Mouse (Mus musculus) yolk sac, embryonic 10.5 days (tissue): ENCODE measurements around the gene Pnpla7.
"Not testable (repeated sequence)": the region's sequence is repeated elsewhere in the genome, so short reads cannot be mapped to it uniquely, and the experiment has no call there.

ENCODE experiments used
- DNase-seq: peaks from one replicate; pipeline ENCODE4 v3.0.0-alpha.2; 2017; ENCODE audit warnings: low spot score

The Pnpla7 gene

DNA sequence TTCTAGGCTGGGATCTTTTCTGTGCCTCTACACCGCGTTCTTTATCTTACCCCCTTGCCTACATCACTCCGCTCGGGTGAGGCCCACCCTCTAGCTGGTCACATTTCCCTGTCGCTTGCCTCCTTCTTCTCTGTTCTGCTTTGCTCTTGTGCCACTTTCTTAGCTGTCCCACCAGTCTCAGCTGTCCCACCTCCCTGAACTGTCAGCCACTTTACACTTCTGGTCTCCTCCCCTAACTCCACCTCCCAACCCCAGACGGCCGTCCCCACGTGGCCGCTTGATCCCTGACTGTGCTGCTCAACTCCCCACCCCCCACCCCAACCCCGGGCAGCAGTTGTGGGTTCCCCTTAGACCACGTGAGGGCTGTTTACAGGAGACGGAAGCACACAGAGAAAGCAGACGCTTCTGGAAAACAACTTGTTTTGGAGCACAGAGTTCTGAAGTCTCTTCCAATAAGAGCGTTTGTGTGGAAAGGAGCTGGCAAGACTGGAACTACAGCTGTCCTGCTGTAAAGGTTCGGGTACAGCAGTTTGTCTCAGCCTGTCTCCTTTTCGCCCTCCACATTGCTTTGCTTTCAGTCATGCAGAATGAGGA lies at the start of gene Pnpla7:
Gene Pnpla7, plus strand, starts transcription at position 330 of the 594 bp plus-strand sequence.
- peak; percentile 89 for DNase-seq

DNA sequence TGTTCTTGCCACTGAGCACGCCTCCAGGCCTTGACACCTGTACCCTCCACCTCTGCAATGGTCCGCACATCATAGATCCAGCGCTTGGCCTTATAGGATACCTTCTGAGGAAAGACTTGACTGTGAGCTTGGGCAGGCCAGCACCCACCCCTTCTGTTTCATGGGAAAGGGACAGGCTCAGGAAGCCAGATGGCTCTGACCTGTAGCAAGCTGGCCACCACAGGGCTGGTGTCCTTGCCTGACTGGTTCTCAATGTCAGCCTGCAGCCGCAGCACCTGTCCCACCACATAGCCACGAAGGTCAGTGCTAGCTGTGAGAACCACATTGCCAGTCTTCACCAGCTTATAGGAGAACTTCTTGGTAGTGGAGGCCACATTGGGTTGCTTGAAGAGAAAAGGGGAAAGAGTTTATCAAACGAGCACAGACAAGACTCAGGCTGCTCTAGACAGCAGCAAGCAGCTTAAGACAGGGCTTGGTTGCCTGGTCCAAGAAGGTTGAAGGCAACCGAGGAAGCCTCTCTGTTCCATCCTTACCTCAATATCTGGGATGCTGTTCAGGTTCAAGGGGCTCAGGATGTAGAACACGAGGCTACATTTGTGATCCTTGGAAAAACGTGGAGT lies 49.4 kb upstream of the Pnpla7 start:
- no peak for DNase-seq

DNA sequence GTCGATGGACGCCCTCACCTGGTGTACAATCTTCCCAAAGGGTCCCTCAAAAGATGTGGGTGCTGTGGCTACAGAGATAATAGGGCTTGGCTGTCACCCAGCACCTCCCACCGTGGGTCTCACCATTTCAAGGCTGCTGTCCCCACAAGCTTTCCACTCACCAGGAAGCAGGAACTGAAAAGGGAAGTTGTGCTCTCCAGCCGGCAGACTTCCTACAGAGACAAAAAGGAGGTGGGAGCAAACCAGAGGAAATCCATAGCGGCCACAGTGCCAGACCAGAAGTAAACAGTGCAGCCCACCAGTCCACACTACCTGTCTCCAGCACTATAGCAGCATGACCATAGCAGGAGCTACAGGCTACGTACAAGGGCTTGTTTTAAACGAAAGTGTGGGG lies 48.9 kb upstream of the Pnpla7 start:
- DNase-seq, result no peak

DNA sequence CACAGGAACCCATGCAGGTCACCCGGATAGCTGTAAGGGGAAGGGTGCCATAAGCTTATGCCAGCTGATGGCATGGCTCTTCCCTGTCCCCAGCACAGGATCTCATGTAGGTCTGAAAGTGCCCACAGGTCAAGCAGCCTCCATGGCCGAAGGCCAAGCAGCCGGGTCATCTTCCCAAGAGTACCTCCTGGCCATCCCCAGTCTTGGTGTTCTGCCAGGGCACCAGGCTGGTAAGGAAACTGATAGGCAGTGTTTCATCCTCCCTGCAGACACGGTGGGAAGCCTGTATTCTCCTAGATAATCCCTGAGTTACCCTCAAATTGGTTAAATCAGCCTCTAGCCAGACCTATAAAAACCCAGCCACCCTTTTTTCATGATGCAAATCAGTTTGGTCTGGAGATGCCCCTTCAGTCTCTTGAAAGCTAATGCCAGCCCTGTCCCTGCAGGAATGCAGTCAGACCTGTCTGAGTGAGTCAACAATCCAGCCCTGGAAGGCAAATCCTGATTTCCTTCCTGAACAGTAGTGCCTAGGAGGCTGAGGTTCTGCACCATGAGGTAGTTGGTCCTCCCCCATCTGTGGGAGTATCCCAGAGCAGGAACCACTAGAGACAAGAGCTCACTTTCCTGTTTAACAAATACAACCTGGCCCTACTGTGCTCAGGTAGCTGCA lies 47.9 kb upstream of the Pnpla7 start:
- no peak for DNase-seq

DNA sequence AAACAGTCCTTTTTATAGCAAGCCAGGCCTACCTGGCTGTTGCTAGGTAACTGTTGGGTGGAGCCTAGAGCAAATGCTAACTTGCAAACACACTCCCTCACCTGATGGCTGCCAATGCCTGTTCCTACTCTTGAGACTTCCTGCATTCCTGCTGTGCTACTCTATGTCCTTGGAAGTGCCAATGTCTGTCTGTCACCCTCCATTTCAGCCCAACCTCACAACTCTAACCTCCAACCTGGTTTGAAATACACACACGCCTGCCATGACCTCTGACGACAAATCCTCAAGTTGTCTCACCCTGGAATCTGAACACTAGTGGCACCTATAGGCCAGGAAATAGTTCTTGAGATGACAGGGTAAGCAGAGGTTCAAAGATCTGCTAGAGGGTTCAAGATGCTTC lies 46.7 kb upstream of the Pnpla7 start:
- no peak for DNase-seq

DNA sequence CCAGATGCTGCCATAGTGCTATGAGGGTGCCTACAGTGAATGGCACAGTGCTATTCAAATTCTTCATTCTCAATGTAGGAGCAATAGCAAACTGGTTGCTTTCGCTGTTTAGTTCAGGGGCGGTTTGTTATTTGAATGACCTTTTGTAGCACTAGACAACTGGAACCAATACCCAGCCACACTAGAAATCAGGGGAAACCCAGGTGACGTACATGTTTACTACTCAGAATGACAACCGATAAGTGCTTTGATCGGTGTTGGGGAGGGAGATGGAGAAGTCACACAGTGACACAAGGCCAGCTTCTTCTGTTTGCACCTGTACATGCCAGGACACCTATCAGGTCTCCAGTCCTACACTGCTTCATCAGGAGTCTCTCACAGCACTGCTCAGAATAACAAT lies 46.2 kb upstream of the Pnpla7 start:
- no peak for DNase-seq

DNA sequence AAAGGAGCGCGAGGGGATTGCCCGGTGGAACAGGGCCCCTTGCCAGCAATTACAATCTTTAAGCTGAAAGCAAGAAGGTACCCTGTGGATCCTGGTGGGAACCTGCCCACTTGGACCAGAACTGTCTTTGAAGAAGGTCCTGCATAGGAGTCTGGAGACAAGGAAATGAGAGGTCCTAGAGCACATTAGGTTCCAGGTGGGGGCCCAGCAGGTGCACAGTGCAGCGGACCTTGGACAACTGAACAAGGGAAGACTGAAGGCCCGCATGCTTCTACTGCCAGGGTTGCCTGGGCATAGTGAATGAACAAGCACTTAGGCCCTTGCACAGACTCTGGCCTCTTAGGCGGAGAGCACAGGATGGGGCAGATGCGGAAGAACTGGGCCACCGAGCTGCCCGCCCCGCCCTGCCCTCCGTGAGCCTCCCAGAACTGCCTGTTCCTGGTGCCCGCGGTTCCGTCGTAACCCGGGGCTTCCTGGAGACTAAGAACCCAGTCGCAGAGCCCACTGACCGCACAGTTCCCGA lies 41.3 kb upstream of the Pnpla7 start:
- no peak for DNase-seq

DNA sequence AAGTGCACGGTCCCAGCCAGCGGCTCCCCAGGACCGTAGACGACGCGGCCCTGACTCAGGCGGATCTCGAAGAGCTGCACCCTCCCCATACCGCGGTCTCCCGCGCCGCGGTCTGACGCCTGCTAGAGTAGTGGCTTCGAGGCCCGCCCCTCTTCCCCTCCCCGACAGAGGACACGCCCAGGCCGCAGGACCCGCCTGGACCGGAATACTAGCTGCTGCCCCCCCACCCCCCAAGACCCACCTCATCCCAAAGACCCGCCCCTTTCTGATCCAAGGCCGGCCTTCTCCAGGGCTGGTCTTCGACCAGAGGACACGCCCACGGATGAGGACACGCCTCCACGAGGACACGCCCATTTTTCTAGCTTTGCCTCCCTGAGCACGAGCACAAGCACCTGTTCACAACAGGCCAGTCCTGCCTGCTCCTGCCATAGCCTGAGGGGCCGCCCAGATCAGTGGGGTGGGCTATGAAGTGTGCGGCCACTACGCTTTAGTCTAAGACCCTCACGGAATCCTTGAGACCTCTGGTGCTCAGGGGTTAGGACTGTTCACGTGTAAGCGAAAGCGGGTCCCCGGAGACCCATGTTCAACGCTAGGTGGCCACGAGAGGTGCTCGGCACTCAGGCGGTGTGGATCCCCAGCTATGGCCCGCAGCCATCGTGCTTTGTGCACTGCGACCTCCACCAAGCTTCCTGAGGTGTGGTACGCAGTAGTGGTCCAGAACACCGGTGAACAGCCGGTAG lies 40.6 kb upstream of the Pnpla7 start, which contains the start of gene Arrdc1:
Gene Arrdc1, minus strand, starts transcription at position 196 of the 740 bp plus-strand sequence.
- DNase-seq, result peak; percentile 98

DNA sequence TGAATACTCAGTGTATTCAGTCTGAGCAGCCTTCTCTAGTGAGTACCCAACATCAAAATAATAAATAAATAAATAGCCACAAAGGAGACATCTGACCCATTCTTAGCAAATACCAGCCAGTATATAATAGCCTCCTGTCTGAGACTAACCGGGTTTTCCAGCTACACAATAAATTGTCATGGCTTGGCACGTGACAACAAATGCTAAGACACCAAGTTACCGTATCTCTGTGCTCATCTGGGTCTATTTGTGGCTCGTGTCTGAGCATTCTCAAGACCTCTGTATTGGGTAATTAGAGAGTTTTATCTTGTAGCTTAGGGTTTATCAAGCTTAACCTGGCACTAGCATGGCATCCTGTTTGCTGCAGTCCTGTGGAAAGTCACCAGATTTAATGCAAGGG lies 33.7 kb upstream of the Pnpla7 start:
- DNase-seq, result no peak

DNA sequence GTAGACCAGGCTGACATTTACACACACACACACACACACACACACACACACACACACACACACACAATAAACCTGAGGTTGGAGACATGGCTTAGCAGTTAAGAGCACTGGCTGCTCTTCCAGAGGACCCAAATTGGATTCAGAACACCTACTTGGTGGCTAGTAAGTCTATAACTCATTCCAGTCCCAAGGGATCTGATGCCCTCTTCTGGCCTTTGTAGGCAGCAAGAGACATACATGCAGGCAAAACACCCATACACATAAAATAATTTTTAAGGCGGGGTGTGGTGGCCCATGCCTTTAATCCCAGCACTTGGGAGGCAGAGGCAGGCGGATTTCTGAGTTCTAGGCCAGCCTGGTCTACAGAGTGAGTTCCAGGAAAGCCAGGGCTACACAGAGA lies 31.5 kb upstream of the Pnpla7 start:
- peak; percentile 14 for DNase-seq

DNA sequence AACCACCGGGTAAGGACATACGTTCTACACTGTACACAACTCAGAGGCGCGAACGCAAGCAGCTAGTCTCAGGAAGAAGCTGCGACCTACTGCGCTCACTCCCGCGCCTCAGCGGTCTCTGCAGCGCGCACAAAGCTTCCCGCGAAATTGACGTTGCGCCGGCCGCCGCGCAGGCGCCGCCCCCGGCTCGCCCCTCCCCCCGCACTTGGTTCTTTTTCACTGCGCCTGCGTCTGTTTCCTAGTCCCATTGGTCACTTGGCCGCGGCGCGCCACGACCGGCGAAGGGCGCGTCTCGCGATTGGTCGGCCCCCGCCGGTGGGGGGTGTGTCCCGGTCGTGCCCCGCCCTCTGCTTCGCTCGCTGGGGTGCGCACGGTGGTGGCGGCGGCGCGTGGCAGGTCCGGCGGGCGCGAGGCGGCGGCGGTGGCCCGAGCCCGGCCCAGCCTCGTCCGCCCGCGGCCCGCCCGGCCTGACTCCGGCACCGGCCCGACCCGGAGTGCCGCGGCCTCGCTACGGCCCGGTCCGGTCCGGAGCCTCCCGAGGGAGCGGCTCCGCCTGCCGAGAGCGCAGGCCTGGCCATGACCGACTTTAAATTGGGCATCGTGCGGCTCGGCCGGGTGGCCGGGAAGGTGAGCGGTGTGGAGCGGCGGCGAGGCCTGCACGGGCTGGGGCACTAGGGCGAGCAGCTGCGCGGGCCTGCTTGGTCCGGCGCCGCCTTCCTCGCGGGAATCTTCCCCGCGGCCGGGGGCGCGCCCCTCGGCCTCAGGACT lies 26.2 kb upstream of the Pnpla7 start, which contains the start of gene Zmynd19:
Gene Zmynd19, plus strand, starts transcription at position 372 of the 768 bp plus-strand sequence.
- DNase-seq, result peak; percentile 96

DNA sequence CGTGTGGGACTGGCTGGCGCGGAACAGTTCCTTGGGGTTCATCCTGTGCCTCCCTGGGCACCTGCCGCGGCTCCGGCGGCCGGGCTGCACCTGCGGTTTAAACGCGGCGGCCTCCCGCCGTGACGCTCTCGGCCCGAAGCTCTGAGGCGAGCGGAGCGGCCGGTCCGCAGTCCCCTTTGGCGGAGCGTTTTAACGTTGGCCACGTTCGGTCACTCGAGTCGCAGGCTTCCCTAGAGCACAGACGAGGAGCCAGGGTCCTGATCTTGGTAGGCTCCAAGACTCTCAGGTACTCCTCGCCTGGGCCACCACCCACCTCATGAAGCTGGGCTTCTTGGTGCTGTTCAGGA lies 25.7 kb upstream of the Pnpla7 start:
- no peak for DNase-seq

DNA sequence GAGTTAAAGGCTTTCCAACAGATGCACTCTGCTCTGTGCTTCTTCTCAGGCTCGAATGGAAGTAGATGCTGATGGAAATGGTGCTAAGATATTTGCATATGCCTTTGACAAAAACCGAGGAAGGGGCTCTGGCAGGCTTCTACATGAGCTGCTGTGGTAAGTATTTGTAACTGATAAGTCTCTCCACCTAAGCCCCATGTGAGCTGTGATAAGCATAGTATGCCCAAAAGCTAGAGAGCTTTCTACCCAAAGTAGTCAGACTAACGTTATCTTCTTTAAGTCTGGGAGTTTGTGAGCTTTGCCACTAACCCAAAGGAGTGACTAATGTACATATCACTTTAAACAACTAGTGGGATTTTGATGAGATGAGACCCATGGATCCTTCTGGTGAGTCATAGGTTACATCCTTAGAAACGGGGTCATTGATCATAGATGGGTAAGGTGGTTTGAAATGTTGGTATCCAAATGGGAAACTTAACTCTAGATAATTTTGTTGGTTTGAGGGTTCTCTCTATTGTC lies 23.2 kb upstream of the Pnpla7 start:
- no peak for DNase-seq

DNA sequence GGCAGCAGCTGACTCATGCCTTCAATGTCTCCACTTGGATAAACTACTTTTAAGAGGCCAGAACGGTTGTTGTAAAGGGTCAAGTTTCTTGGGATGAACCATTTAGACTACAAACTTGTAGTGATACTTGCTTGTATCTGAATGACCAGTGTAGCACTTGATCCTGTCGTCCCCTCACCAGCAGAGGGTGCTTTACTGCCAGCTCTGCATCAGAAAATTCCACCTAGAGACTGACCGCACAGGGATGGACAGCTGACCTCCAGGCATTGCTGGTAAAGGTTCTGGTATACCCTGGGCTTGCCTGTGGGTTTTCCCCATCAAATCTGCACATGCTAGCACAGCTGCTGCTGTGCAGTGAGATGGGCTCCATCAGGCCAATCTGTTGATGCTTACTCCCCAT lies 14.9 kb upstream of the Pnpla7 start:
- peak; percentile 40 for DNase-seq

DNA sequence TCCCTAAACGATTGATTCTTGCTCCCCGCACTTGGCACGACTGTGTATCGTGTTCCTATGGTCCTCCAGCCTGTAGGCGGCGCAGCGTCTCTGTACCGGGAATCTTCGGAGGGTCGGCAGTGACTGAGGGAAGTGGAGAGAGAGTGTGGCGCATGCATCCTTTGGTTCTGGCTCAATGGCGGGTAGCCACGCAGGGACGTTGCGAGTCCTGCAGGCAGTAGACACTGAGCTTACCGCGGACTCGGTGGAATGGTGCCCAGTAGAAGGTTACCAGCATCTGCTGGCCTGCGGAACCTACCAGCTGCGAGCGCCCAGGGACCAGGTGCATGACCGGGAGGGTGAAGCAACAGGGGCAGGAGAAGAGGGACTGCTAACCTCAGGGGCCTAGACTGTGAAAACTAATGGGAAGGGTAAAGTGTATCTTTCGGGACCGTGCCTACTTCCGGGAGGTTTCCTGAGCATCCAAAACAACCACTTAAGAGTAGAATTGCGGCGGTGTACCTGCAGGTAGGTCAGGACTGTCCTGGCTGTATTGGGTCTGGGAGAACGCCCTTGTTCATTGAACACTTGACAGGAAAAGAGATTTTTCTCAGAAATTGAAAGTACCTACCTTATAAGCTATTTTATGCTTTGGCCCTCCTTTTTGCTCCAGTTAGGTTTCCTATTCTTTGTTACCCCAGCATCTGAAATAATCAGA lies 13.4 kb upstream of the Pnpla7 start, which contains the start of gene Dph7:
Gene Dph7, plus strand, starts transcription at position 97 of the 697 bp plus-strand sequence.
- peak; percentile 83 for DNase-seq

DNA sequence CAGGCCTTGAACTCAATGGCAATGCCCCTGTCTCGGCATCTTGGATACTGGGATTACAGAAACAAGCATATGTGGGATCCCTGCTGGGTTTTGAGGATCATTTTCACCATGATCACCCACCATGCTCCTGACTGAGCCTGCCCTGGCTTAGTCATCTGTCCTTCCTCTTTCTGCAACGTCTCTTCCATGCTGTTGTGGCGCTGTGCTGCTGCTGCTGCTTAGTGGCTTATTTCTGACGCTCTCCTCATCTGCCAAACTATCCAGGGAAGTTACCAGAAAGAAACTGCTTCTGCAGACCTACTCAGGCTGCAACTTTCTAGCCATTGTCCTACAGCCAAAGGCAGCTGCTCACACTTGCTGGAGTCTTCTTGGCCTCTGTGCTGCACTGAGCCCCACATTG lies 5.4 kb upstream of the Pnpla7 start:
- DNase-seq, result no peak

DNA sequence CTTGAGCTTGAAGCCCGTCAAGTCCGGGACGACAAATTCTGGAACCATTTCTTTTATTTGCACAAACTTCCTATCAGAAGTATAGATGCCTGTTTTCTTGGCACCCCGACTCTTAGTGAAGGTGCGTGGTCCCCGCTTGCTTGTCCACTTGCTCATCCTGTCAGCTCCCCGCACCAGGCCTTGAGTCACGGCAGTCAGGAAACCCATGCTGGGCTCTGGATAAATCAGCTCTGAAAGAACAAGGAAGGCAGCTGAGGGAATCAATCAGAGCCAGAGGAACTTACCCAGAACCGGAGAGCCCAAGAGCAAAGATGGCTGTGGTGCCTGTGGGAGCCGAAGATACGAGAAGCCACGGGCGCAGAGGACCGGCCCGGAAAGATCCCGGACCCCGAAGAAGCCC lies 1.4 kb upstream of the Pnpla7 start:
- DNase-seq, result not testable (repeated sequence)

DNA sequence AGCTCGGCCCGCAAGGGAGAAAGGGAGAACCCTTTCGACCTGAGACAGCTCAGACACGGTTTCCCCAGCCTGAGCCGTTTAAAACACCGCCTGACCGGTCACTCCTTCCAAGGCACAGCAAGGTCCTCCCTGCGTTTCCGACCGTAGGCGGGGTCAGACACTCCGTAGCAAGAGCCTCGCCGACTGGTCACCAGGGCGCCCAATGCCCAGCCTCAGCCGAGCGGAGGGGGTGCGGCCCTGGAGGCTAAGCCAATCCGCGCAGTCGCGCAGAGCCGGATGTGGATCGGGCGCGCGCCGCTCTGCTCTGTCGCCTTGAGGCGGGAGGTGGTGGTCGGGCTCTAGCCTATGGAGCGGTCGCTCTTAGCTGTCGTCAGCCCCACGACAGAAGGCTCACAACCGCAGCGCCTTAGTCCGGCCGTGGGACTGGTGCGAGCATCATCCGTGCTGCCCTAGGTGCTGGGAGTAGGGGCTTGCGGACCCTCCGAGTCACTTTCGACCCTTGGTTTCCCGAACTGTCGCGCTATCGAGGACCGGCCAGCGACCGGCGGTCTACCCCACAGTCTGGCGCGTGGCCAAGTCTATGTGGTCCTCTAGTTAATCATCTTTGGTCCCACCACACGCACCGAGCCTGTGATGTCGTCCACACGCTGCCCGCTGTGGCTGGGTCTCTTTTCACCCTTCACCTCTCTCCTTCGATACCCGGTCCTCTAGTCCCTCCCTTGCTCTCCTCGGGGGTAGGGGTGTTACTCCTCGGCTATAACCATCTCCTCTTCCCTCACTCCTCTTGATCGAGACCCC lies 728 bp upstream of the Pnpla7 start, which contains the start of gene Mrpl41:
Gene Mrpl41, minus strand, starts transcription at position 193 of the 798 bp plus-strand sequence.
- peak; percentile 97 for DNase-seq

DNA sequence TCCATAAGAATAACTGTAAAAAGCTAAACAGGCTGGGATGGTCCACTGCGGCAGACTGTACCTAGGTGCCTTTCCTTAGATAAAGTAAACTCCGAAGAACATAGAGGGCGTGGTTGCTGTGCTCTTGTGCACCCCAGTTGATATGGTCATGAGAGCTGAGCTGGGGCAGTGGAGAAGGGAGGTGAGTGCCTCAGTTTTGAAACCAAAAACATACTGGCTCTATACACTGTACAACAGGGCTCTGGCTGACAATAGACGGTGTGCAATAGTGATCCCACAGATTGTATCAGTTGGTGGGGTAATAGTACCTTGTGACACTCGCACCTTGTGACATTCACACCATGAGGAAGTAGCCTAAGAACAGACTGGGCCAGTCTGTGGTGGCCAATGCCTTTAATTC lies 1.1 kb downstream of the Pnpla7 start:
- no peak for DNase-seq

DNA sequence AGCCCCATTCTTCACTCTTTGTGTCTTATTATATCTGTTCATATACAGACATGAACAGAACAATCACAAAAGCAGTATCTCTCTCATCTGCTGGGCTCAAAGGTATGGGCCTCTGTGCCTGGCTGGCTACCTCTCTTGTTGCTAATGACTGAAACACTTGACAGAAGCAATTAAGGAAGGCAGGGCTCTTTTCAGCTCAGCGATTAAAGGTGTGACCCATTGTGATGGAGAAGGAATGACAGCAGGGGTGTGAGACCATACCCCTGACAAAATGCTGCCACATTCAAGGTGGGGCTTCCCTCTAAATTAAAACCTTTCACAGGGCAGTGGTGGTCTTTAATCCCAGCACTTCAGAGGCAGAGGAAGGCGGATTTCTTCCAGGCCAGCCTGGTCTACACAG lies 11.9 kb downstream of the Pnpla7 start:
- DNase-seq, result no peak
